Mouse (Mus musculus) CH12.LX (cell line): ENCODE results near the gene Agap1. TPM values are rescaled to one million over a fixed set of nuclear protein-coding genes. Genes with fewer than 3 reads are reported as not detected.

Experiments
- DNase-seq: peaks from one replicate; pipeline ENCODE4 v3.0.0-alpha.2; 2013; ENCODE audit errors: extremely low read depth
- H3K27ac ChIP-seq: 2 replicates; pipeline ENCODE4 v1.5.1; 2012; ENCODE audit warnings: low read depth, mild to moderate bottlenecking, control low read depth, moderate library complexity; ENCODE audit not compliant: insufficient read depth
- H3K27me3 ChIP-seq: replicated peaks from 2 replicates; pipeline ENCODE3; 2012; ENCODE audit warnings: inconsistent platforms
- H3K36me3 ChIP-seq, 2 experiments: replicated peaks in 1 of 2; 2 replicates each; pipeline versions ENCODE3 to v1.6.1; 2012; ENCODE audit warnings: inconsistent platforms in 1 of 2, low read length in 1 of 2, mild to moderate bottlenecking in 1 of 2, mixed read lengths in 1 of 2, moderate library complexity in 1 of 2; ENCODE audit not compliant: control insufficient read depth in 1 of 2, insufficient read depth in 1 of 2
- H3K4me1 ChIP-seq, 2 experiments: 2 replicates each; pipeline ENCODE4 v1.6.1; 2012; ENCODE audit warnings: inconsistent platforms in 1 of 2, moderate library complexity in 1 of 2; ENCODE audit not compliant: insufficient read depth in 2 of 2, control insufficient read depth in 1 of 2
- H3K4me2 ChIP-seq: 2 replicates; pipeline ENCODE4 v1.6.1; 2012; ENCODE audit warnings: low read depth, mild to moderate bottlenecking, control low read depth; ENCODE audit not compliant: poor library complexity, insufficient read depth, severe bottlenecking
- H3K4me3 ChIP-seq, 3 experiments: fragments of 150-350 bp in 1 of 3; sonication (generic) in 1 of 3; replicated peaks in 1 of 3; 2 replicates each; pipeline versions ENCODE3 to v1.5.1; 2011 to 2012; ENCODE audit warnings: low read depth in 2 of 3, low read length in 2 of 3, mild to moderate bottlenecking in 2 of 3, moderate library complexity in 2 of 3, control low read depth in 1 of 3, improper control_type of control experiment in 1 of 3, inconsistent platforms in 1 of 3, mixed read lengths in 1 of 3; ENCODE audit not compliant: poor library complexity in 1 of 3
- H3K79me2 ChIP-seq: replicated peaks from 2 replicates; pipeline ENCODE4 v1.6.1; 2012; ENCODE audit warnings: mild to moderate bottlenecking, moderate library complexity; ENCODE audit not compliant: control insufficient read depth, poor library complexity, insufficient read depth, severe bottlenecking; ENCODE audit errors: extremely low read depth
- H3K9ac ChIP-seq: 2 replicates; pipeline ENCODE4 v1.6.1; 2012; ENCODE audit warnings: low read depth, mild to moderate bottlenecking, control low read depth, moderate library complexity; ENCODE audit not compliant: insufficient read depth
- H3K9me3 ChIP-seq: replicated peaks from 2 replicates; pipeline ENCODE3; 2012; ENCODE audit warnings: low read length, inconsistent platforms, mixed read lengths
- BHLHE40 ChIP-seq: IDR thresholded peaks from 2 replicates; pipeline ENCODE4 v1.6.1; 2011; ENCODE audit warnings: mild to moderate bottlenecking, low read depth, low read length, improper control_type of control experiment
- E2F4 ChIP-seq: IDR thresholded peaks from 2 replicates; pipeline ENCODE4 v1.6.1; 2011; ENCODE audit warnings: low read depth, low read length, improper control_type of control experiment; ENCODE audit not compliant: insufficient replicate concordance
- EP300 ChIP-seq: IDR thresholded peaks from 2 replicates; pipeline ENCODE4 v1.6.1; 2011; ENCODE audit warnings: low read length, improper control_type of control experiment
- ETS1 ChIP-seq: conservative IDR thresholded peaks from 2 replicates; pipeline ENCODE4 v1.6.1; 2012; ENCODE audit warnings: low read depth, mild to moderate bottlenecking, inconsistent platforms, low read length, improper control_type of control experiment, moderate library complexity
- GABPA ChIP-seq: IDR thresholded peaks from 2 replicates; pipeline ENCODE4 v1.6.1; 2012; ENCODE audit warnings: low read depth, low read length, improper control_type of control experiment, inconsistent platforms; ENCODE audit not compliant: insufficient replicate concordance
- HCFC1 ChIP-seq: IDR thresholded peaks from 2 replicates; pipeline ENCODE4 v1.6.1; 2012; ENCODE audit warnings: low read depth, mild to moderate bottlenecking, inconsistent platforms, low read length, improper control_type of control experiment
- IRF4 ChIP-seq: IDR thresholded peaks from 2 replicates; pipeline ENCODE4 v1.6.1; 2014; ENCODE audit warnings: low read depth, mild to moderate bottlenecking, inconsistent platforms, low read length, improper control_type of control experiment
- JUN ChIP-seq: IDR thresholded peaks from 2 replicates; pipeline ENCODE4 v1.6.1; 2011; ENCODE audit warnings: low read depth, mild to moderate bottlenecking, low read length, improper control_type of control experiment, moderate library complexity; ENCODE audit not compliant: insufficient read depth
- KAT2A ChIP-seq: IDR thresholded peaks from 2 replicates; pipeline ENCODE4 v1.6.1; 2012; ENCODE audit warnings: low read length, improper control_type of control experiment, inconsistent platforms; ENCODE audit not compliant: insufficient replicate concordance
- MAX ChIP-seq: IDR thresholded peaks from 2 replicates; pipeline ENCODE4 v1.6.1; 2011; ENCODE audit warnings: low read length, improper control_type of control experiment
- MEF2A ChIP-seq: IDR thresholded peaks from 2 replicates; pipeline ENCODE4 v1.6.1; 2014; ENCODE audit warnings: low read depth, mild to moderate bottlenecking, inconsistent platforms, low read length, improper control_type of control experiment, borderline replicate concordance
- MXI1 ChIP-seq: IDR thresholded peaks from 2 replicates; pipeline ENCODE4 v1.6.1; 2011; ENCODE audit warnings: mild to moderate bottlenecking, low read depth, low read length, improper control_type of control experiment
- MYC ChIP-seq: IDR thresholded peaks from 2 replicates; pipeline ENCODE4 v1.6.1; 2011; ENCODE audit warnings: low read depth, mild to moderate bottlenecking, improper control_type of control experiment, low read length
- POLR2A ChIP-seq: IDR thresholded peaks from 2 replicates; pipeline ENCODE4 v1.6.1; 2011; ENCODE audit warnings: low read depth, mild to moderate bottlenecking, improper control_type of control experiment, low read length
- POLR2AphosphoS2 ChIP-seq: IDR thresholded peaks from 2 replicates; pipeline ENCODE4 v1.6.1; 2011; ENCODE audit warnings: low read depth, low read length, improper control_type of control experiment
- RCOR1 ChIP-seq: conservative IDR thresholded peaks from 2 replicates; pipeline ENCODE4 v1.6.1; 2012; ENCODE audit warnings: low read depth, mild to moderate bottlenecking, inconsistent platforms, low read length, improper control_type of control experiment
- TBP ChIP-seq: conservative IDR thresholded peaks from 2 replicates; pipeline ENCODE4 v1.6.1; 2011; ENCODE audit warnings: low read depth, low read length, improper control_type of control experiment
- TCF12 ChIP-seq: IDR thresholded peaks from 2 replicates; pipeline ENCODE4 v1.6.1; 2014; ENCODE audit warnings: low read depth, mild to moderate bottlenecking, inconsistent platforms, low read length, improper control_type of control experiment
- ZC3H11A ChIP-seq: IDR thresholded peaks from 2 replicates; pipeline ENCODE4 v1.6.1; 2012; ENCODE audit warnings: low read depth, mild to moderate bottlenecking, inconsistent platforms, low read length, improper control_type of control experiment
- ZMIZ1 ChIP-seq: IDR thresholded peaks from 2 replicates; pipeline ENCODE4 v1.6.1; 2012; ENCODE audit warnings: low read depth, mild to moderate bottlenecking, inconsistent platforms, low read length, improper control_type of control experiment
- ZNF384 ChIP-seq: IDR thresholded peaks from 2 replicates; pipeline ENCODE4 v1.6.1; 2012; ENCODE audit warnings: low read depth, low read length, improper control_type of control experiment, inconsistent platforms
- dilution Hi-C: fragments of 300-500 bp; cut with MboI; formaldehyde crosslinking; loops from 2 replicates; pipeline ENCODE4 v1.14.3; 2020; ENCODE audit warnings: low sequenced_read_pairs; ENCODE audit not compliant: extremely low pct_unique_long_range_greater_than_20kb, extremely low pct_ligation_motif_present
- in situ Hi-C: fragments of 300-500 bp; cut with MboI; formaldehyde crosslinking; loops from 3 replicates; pipeline ENCODE4 v1.14.3; 2019; ENCODE audit warnings: low sequenced_read_pairs, low pct_ligation_motif_present, low pct_unique_long_range_greater_than_20kb, mixed read lengths
- polyA plus RNA-seq: library from polyadenylated mRNA; unstranded; fragments of >175 nt; gene quantifications from 2 replicates; pipeline ENCODE4 v1.2.1, GENCODE M21; 2012; ENCODE audit warnings: low read depth; ENCODE audit not compliant: insufficient read length
- total RNA-seq, 2 experiments: library from RNA; depleted of rRNA; stranded (reverse); fragments of 300-350 nt in 1 of 2; fragments of >200 nt in 1 of 2; gene quantifications; 2 replicates each; pipeline ENCODE4 v1.2.3; 2012 to 2014

Agap1 gene
- total and polyA plus RNA-seq, 3 experiments = not detected

DNA sequence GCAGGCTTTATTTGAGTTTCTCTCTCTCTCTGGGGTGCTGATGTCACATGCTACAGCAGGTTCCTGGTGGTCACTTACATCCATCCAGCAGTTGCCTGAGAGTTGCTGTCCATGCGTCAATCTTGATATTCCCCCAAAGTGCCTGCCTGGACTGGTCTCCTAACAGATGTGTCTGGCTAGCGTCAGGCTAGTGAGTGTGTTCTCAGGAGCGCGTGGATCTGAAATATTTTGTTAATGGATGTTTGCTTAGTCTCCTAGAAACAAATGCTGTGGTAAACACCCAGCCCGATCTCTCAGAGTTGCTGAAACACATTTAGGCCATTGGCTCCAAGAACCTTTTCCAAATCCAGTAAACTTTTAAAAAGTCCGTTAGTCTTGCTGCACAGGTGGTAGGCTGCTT is 161.9 kb downstream of the Agap1 start:
- DNase-seq = no peak
- H3K27me3 ChIP-seq = no peaks in the 10 kb centered on the region

DNA sequence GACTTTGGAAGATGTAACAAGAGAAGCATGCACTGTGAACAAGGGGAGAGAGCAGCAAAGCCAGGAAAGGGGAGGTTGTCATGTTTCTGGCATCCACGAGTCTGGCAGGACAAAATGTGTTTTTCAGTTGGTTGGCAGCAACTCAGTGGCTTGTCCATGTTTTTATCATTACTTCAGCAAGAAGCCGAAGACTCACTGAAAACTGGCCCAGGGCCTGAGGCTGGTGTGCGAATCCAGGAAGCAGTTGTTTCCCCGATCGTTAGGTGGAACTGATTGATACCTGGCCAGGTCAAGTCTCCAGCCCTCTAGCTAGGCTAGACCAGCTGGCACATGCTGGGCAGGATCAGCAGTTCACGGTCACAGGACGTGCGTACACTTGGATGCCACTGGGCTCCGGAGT is 162.7 kb downstream of the Agap1 start:
- H3K27ac ChIP-seq = no peak overlapping the region; the same call in 1 of the 2 replicates
- H3K9ac ChIP-seq = no peak overlapping the region
- H3K9me3 ChIP-seq = peaks cover 94% of the 10 kb centered on the region
- no peaks in the 10 kb centered on the region for H3K4me1 ChIP-seq
- H3K27me3 ChIP-seq = no peaks in the 10 kb centered on the region
- dilution Hi-C loops (no loop called here), in situ Hi-C loops (no loop called here)
- TF ChIP-seq HCFC1 (no peak), JUN (no peak), ZC3H11A (no peak), KAT2A (no peak), BHLHE40 (no peak)
- no peak for DNase-seq
- no peak overlapping the region for H3K4me2 ChIP-seq
- H3K36me3 ChIP-seq = no peaks in the 10 kb centered on the region
- no peaks in the 10 kb centered on the region for H3K79me2 ChIP-seq
- no peak overlapping the region for H3K4me3 ChIP-seq

More for the DNA sequence above, 161.9 kb downstream of the Agap1 start:
- no peak overlapping the region for H3K9ac ChIP-seq
- H3K4me1 ChIP-seq = no peaks in the 10 kb centered on the region
- H3K4me2 ChIP-seq = no peak overlapping the region
- TF ChIP-seq MAX = no peak
- TF ChIP-seq MYC = no peak
- no peak for TF ChIP-seq MXI1
- TF ChIP-seq, all 38 proteins: peak for 0
- no peak overlapping the region for H3K27ac ChIP-seq
- H3K9me3 ChIP-seq = peaks cover 96% of the 10 kb centered on the region
- no peak overlapping the region for H3K4me3 ChIP-seq
- in situ Hi-C loops = no loop called here
- H3K79me2 ChIP-seq = no peaks in the 10 kb centered on the region
- no peaks in the 10 kb centered on the region for H3K36me3 ChIP-seq
- dilution Hi-C loops = no loop called here

DNA sequence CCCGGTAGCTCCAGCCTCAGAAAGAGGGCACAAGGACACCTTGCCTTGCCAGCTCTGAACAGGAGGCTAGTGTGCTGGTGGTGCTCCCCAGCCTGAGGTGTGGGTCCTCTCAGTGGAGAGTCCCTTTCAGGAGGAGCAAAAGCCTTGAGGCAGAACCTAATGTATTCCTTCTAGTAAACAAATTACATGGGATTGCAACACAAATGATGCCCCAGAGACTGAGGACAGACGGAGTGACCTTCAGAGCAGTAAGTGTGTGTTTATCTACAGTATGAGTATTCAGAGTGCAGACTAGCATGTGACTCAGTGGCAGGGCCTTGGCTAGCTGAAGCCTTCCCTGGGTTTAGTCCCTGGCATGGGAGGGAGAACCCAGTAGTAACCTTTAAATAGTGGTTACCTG is 165.4 kb downstream of the Agap1 start:
- no peaks in the 10 kb centered on the region for H3K36me3 ChIP-seq
- no peak for TF ChIP-seq MXI1
- no peak for TF ChIP-seq GABPA
- TF ChIP-seq BHLHE40 = no peak
- no peak for TF ChIP-seq MEF2A
- no peak for TF ChIP-seq RCOR1
- TF ChIP-seq TCF12 = no peak
- no peak for TF ChIP-seq E2F4
- no peak for TF ChIP-seq EP300
- TF ChIP-seq POLR2A = no peak
- no peak for TF ChIP-seq IRF4
- TF ChIP-seq ZMIZ1 = no peak
- no peak for TF ChIP-seq TBP
- no peak for TF ChIP-seq POLR2AphosphoS2
- no peak for TF ChIP-seq ETS1
- TF ChIP-seq KAT2A = no peak
- TF ChIP-seq ZNF384 = no peak
- TF ChIP-seq MAX = no peak
- dilution Hi-C loops = no loop called here
- H3K4me2 ChIP-seq = no peak overlapping the region
- no peak overlapping the region for H3K4me3 ChIP-seq
- in situ Hi-C loops = no loop called here
- H3K27ac ChIP-seq = no peak overlapping the region
- peaks cover 94% of the 10 kb centered on the region for H3K9me3 ChIP-seq
- no peaks in the 10 kb centered on the region for H3K4me1 ChIP-seq
- no peak for DNase-seq
- H3K27me3 ChIP-seq = no peaks in the 10 kb centered on the region
- H3K79me2 ChIP-seq = no peaks in the 10 kb centered on the region
- H3K9ac ChIP-seq = no peak overlapping the region
